Mouse (Mus musculus) midbrain, embryonic 10.5 days (tissue): Measurements from ENCODE around the gene Nnat. TPM values are rescaled to one million over a fixed set of nuclear protein-coding genes. Genes with fewer than 3 reads are reported as not detected.
"Not testable (repeated sequence)": the region's sequence is repeated elsewhere in the genome, so short reads cannot be mapped to it uniquely, and the experiment has no call there.

ENCODE experiments used
- DNase-seq: peaks from one replicate; pipeline ENCODE4 v3.0.0-alpha.2; 2017; ENCODE audit warnings: low spot score
- H3K27ac ChIP-seq: fragments of 300-500 bp; sonication (generic); replicated peaks from 2 replicates; pipeline ENCODE4 v1.5.1; 2016; ENCODE audit warnings: mild to moderate bottlenecking
- H3K27me3 ChIP-seq: fragments of 300-500 bp; sonication (generic); 2 replicates; pipeline ENCODE4 v1.6.1; 2016; ENCODE audit warnings: low read depth, mild to moderate bottlenecking; ENCODE audit not compliant: poor library complexity, severe bottlenecking
- H3K36me3 ChIP-seq: fragments of 300-500 bp; sonication (generic); 2 replicates; pipeline ENCODE4 v1.6.1; 2016; ENCODE audit warnings: mild to moderate bottlenecking, moderate library complexity
- H3K4me1 ChIP-seq: fragments of 300-500 bp; sonication (generic); 2 replicates; pipeline ENCODE4 v1.6.1; 2016
- H3K4me3 ChIP-seq: fragments of 300-500 bp; sonication (generic); 2 replicates; pipeline ENCODE4 v1.5.1; 2016; ENCODE audit warnings: mild to moderate bottlenecking, moderate library complexity
- H3K9me3 ChIP-seq: fragments of 300-500 bp; sonication (generic); replicated peaks from 2 replicates; pipeline ENCODE4 v1.6.1; 2016; ENCODE audit warnings: mild to moderate bottlenecking
- WGBS: fragments of 180-500 bp; shearing (Covaris S2); methylation state at CpG from one replicate; pipeline ENCODE4 v1.1.7; 2016; 5-methylcytosine and 5-hydroxymethylcytosine counted together
- microRNA-seq: library from miRNA; unstranded; fragments of <30 nt; microRNA quantifications from one replicate; pipeline ENCODE4, GENCODE M21; 2017
- polyA plus RNA-seq: library from polyadenylated mRNA; unstranded; fragments of >200 nt; fragmentation: Nextera tagmentation; extraction: Ambion mirVana; gene quantifications from 2 replicates; pipeline ENCODE4 v1.2.1, GENCODE M21; 2016

Nnat gene
- polyA plus RNA-seq, 1 experiment from 2014 or later, result 1,354 TPM

DNA sequence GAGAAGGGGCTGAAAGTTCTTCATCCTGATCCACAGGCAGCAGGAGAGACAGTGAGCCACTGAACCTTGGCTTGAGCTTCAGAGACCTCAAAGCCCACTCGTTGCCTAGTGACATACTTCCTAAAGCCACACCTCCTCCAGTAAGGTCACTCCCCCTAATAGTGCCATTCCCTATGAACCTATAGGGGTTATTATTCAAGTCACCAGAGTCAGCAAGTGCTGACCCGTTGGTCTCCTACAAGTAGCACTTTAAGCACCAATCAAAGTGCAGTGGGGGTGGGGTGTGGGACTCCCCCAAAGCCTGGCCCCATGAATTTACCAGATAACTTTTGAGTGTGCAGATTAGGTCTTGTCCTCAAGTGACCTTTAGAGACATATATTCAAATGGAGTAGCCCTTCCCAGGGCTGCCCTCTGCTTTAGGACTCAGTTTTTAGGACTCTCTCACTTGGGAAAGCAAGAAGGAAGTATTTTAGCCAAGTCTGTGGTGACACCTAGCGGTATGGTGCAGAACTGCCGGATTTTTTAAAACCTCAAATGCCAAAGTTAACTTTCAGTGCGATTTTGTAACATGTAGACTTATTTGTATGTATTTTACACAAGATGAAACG is 11.4 kb downstream of the Nnat start, which contains the start of gene Blcap:
Gene Blcap (minus strand): TSS at position 51 of the 609 bp plus-strand sequence.
- Histone ChIP-seq H3K27ac (peak within 1 kb of the TSS; percentile 7; the same call in 1 of the 2 replicates), H3K4me1 (peaks cover 30% of the 10 kb centered on the region), H3K4me3 (no peak within 1 kb of the TSS), H3K9me3 (no peaks in the 10 kb centered on the region), H3K36me3 (no peaks in the 10 kb centered on the region), H3K27me3 (no peaks in the 10 kb centered on the region)
- peak; percentile 60 for DNase-seq
- WGBS, result 18% methylated on average over 6 of the region's 6 CpGs

DNA sequence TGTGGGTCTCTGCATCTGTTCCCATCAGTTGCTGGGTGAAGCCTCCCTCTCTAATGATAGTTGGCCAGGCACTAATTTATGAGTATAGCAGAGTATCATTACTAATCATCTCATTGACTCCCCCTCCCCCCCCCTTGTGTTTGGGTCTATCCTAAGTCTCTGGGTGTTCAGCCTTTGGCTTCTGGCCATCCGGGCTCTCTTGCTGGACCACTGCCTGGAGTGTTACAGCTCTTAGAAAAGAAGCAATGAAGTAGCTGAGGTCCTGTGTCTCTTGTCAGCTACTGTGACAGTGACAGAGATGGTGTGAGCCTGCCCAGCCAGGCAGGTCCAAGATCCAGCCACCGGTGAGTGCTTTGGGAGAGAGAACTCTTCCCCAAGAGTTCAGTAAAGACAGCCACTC is 12.9 kb downstream of the Nnat start:
- Histone ChIP-seq H3K27me3 (no peaks in the 10 kb centered on the region), H3K4me1 (peaks cover 19% of the 10 kb centered on the region), H3K9me3 (no peaks in the 10 kb centered on the region), H3K4me3 (no peak overlapping the region), H3K36me3 (no peaks in the 10 kb centered on the region), H3K27ac (no peak overlapping the region)
- 82% methylated on average over 2 of the region's 2 CpGs for WGBS
- DNase-seq, result no peak

DNA sequence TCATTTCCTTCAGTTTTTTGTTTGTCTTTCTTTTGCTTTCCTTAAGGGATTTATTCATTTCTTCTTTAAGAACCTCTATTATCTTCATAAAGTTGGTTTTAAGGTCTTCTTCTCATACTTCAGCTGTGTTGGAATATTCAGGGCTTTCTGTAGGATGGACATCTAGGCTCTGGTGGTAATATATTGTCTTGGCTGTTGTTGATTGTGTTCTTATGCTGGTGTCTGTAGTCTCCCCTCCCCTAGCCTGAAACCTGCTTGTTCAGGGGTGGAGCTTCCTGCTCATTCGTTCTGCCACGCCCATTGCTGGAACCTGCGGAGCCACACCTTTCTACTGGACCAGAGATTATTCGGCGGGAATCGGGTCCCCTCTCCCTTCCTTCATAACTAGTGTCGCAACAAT is 25.5 kb downstream of the Nnat start:
- not testable (repeated sequence) for H3K4me3 ChIP-seq, H3K4me1 ChIP-seq, DNase-seq, H3K27ac ChIP-seq, H3K27me3 ChIP-seq, H3K9me3 ChIP-seq, H3K36me3 ChIP-seq
- WGBS, result 24% methylated on average over 7 of the region's 7 CpGs

DNA sequence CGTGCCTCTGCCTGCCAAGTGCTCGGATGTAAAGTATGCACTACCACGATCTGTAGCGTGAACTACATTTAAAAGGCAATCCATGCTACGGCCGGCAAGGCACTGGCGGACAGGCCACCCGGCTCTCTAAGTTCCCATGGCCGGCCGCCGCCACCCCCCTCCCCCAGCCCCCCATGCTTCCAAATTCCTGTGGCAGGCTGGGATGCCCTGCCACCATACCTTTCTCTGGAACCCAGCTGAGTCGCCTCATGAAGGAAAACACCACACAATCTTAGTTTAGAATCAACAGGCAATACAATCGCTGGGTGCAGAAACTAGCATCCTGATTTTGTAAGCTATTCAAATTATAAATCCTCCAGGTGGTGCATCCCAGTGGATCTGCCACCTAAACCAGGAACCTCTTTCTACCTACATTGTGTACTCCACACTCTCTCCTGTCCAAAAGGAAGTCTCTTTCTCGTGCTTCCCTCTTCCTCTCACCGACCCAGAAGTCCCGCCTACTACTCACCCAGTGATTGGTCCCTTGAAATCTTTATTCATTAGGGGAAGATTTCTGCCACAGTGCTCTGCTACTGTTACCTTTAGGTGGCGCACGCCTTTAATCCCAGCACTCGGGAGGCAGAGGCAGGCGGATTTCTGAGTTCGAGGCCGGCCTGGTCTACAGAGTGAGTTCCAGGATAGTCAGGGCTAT is 37.1 kb downstream of the Nnat start:
- peaks cover 3% of the 10 kb centered on the region; the same call in 1 of the 2 replicates for H3K4me1 ChIP-seq
- H3K9me3 ChIP-seq, result no peaks in the 10 kb centered on the region
- H3K36me3 ChIP-seq, result no peaks in the 10 kb centered on the region
- DNase-seq, result no peak
- no peak overlapping the region for H3K27ac ChIP-seq
- WGBS, result 68% methylated on average over 22 of the region's 22 CpGs
- peak overlapping the region; percentile 27 for H3K4me3 ChIP-seq
- no peaks in the 10 kb centered on the region for H3K27me3 ChIP-seq

DNA sequence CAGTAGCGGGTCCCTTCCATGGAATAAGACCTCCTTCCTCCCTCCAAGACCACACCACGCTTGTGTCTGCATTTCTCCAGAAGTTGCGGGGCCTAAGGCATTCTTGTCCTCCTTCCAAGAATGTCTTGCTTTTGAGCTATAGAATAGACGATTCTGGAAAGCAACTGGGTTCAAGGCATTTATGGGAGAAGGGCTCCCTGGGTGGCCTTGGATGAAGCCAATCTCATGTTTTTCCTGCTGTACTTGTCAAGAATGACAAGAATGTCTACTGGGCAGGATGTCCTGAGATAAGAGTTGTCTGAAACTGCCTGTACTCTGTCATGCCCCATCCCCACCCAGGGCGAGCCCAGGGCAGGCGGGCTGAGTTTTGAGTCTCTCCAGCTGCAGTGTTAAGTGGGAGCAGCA is 41.6 kb downstream of the Nnat start:
- H3K27ac ChIP-seq, result no peak overlapping the region

DNA sequence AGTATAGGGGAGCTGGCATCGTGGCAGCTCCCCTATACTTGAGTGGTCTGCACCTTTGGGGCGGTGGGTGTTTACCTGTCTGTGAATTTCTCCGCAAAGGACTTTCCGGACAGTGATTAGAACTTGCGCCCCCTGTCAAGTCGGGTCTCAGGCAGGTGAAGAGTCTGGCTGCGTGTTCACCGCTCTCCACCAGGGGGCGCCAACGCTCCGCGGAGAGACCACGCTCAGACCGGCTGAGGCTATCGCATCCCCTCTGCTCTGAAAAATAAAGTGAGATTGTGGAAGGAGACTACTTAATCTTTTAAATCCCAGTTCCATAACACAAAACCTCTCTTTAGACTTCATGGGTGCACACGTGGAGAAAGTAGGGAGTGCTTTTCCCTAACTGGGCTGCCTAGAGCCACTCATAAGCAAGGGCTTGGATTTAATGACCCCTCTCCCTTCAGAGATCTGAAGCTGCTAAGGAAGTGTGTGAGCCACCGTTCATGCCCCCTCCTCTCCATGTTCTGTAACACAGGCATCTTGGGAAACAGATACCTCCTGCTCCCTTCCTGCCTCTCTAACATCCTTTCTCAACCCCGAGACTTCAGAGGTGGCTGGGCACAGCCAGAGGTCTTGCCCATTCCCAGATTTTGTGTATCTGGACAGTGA is 45.3 kb downstream of the Nnat start:
- Histone ChIP-seq H3K27ac (no peak overlapping the region), H3K9me3 (no peaks in the 10 kb centered on the region), H3K27me3 (peaks cover 25% of the 10 kb centered on the region), H3K4me3 (no peak overlapping the region), H3K36me3 (no peaks in the 10 kb centered on the region), H3K4me1 (peaks cover 24% of the 10 kb centered on the region)
- peak; percentile 82 for DNase-seq
- WGBS, result 7% methylated on average over 18 of the region's 18 CpGs

More for the DNA sequence above, 41.6 kb downstream of the Nnat start:
- DNase-seq, result no peak
- WGBS, result 82% methylated on average over 6 of the region's 6 CpGs
- H3K4me3 ChIP-seq, result no peak overlapping the region
- peaks cover 24% of the 10 kb centered on the region for H3K27me3 ChIP-seq
- H3K4me1 ChIP-seq, result peaks cover 8% of the 10 kb centered on the region
- no peaks in the 10 kb centered on the region for H3K36me3 ChIP-seq
- H3K9me3 ChIP-seq, result no peaks in the 10 kb centered on the region

DNA sequence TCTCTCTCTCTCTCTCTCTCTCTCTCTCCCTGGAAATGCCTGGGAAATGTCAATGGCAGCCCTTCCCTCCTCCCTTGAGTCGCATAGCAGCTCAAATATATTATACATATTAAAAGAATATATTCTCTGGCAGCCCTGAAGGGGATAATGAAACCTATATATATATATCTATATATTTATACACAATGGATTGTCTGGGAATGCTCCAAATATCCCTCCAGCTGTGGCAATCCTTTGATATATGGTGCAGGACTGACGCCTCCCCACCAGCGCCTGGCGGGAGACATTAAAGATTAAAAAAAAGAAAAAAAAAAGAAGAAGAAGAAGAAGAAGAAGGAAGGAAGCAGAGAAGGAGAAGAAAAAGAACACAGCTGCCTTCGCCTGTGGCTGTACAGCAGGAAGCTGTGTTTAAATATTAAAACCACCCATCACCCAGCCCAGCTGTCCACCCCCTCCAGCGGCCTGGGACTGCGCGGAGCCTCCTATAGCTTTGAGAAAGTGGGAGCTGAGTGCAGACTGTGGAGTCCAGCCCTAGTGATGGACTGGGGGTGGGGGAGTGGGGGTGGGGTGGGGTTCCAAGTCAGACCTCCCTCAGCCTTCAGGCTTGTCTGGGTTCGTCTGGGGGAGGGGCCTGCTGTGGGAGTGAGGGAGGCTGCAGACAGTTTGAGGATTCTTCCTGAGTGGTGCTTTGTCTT is 47.8 kb downstream of the Nnat start:
- no peak for DNase-seq
- Histone ChIP-seq H3K4me3 (no peak overlapping the region), H3K4me1 (peaks cover 30% of the 10 kb centered on the region), H3K9me3 (no peaks in the 10 kb centered on the region), H3K27ac (peak overlapping the region; percentile 39; the same call in 1 of the 2 replicates), H3K36me3 (no peaks in the 10 kb centered on the region), H3K27me3 (peaks cover 32% of the 10 kb centered on the region)
- WGBS, result 66% methylated on average over 9 of the region's 9 CpGs

DNA sequence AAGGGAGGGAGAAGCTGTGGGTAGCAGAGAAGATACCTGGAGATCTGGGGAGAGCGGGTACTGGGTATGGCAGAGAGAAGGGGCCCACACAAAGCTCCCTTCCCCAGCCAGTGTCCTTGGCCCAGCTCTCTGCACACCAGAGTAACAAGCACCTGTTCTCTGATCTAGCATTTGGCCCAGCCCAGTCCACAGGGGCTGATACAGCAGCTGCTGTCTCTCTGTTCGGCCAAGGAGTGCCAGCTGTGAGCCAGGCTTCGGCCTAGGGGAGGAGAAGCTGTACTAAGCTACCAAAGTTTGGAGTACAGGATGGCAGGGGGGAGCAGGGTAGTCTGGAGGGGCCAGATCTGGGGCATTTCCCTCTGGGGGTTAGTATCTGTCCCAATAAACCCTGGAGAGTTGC is 51.9 kb downstream of the Nnat start:
- Histone ChIP-seq H3K4me1 (peaks cover 38% of the 10 kb centered on the region), H3K9me3 (no peaks in the 10 kb centered on the region), H3K27me3 (0 out of 2 replicates have a peak, but pooled peaks cover 8% of the 10 kb centered on the region), H3K36me3 (no peaks in the 10 kb centered on the region), H3K4me3 (no peak overlapping the region), H3K27ac (no peak overlapping the region)
- DNase-seq, result no peak
- 68% methylated on average over 3 of the region's 3 CpGs for WGBS

Small RNA genes within 50 kb of the gene (microRNA-seq; reads per million reads assigned to microRNA genes)
- gene Gm23134, result 10.5 reads per million, percentile 22 among the genes with 10 or more reads in this experiment

Other genes starting within 250 kb of the Nnat start
- 0.42 and 1.1 TPM in 2 replicates for gene Ghrh, start 212.6 kb upstream of the Nnat start, polyA plus RNA-seq
- gene Manbal, start 192.5 kb upstream of the Nnat start, polyA plus RNA-seq, result 68.8 and 75.6 TPM in 2 replicates
- gene Src, start 141.6 kb upstream of the Nnat start, polyA plus RNA-seq, result 16.1 and 19.3 TPM in 2 replicates
- gene Blcap, start 11.2 kb downstream of the Nnat start, polyA plus RNA-seq, result 76.4 and 103 TPM in 2 replicates
- gene Ctnnbl1, start 177.3 kb downstream of the Nnat start, polyA plus RNA-seq, result 96.0 and 102 TPM in 2 replicates